Mouse (Mus musculus) MEL (cell line): ENCODE results near the gene Diras2. TPM values are rescaled to one million over a fixed set of nuclear protein-coding genes. Genes with fewer than 3 reads are reported as not detected.
A peak's percentile ranks its signal among the peaks of the same experiment; 100 is the strongest.

Experiments
- DNase-seq: peaks from one replicate; pipeline ENCODE4 v3.0.0; 2011; ENCODE audit warnings: low read depth, low spot score
- H3K27ac ChIP-seq: 2 replicates; pipeline ENCODE4 v1.5.1; 2012; ENCODE audit warnings: low read depth, mild to moderate bottlenecking, control low read depth, low read length, moderate library complexity; ENCODE audit not compliant: control insufficient read depth
- H3K27me3 ChIP-seq, 2 experiments: fragments of 150-350 bp in 1 of 2; sonication (generic) in 1 of 2; 2 replicates each; pipeline ENCODE4 v1.6.1; 2012; ENCODE audit warnings: low read length in 2 of 2, mild to moderate bottlenecking in 2 of 2, improper control_type of control experiment in 1 of 2, moderate library complexity in 1 of 2; ENCODE audit not compliant: insufficient read depth in 2 of 2, control insufficient read depth in 1 of 2
- H3K36me3 ChIP-seq, 2 experiments: 2 replicates each; pipeline ENCODE4 v1.6.1; 2012 to 2014; ENCODE audit warnings: low read length in 2 of 2, improper control_type of control experiment in 1 of 2, inconsistent platforms in 1 of 2, mild to moderate bottlenecking in 1 of 2; ENCODE audit not compliant: insufficient read depth in 2 of 2, control insufficient read depth in 1 of 2
- H3K4me1 ChIP-seq, 2 experiments: fragments of 150-350 bp in 1 of 2; sonication (generic) in 1 of 2; 2 replicates each; pipeline ENCODE4 v1.6.1; 2012; ENCODE audit warnings: low read length in 2 of 2, improper control_type of control experiment in 1 of 2, mild to moderate bottlenecking in 1 of 2; ENCODE audit not compliant: insufficient read depth in 2 of 2, control insufficient read depth in 1 of 2
- H3K4me3 ChIP-seq, 2 experiments: fragments of 150-350 bp in 1 of 2; sonication (generic) in 1 of 2; 2 replicates each; pipeline ENCODE4 v1.5.1; 2012; ENCODE audit warnings: low read depth in 2 of 2, low read length in 2 of 2, mild to moderate bottlenecking in 2 of 2, moderate library complexity in 2 of 2, control low read depth in 1 of 2, improper control_type of control experiment in 1 of 2; ENCODE audit not compliant: control insufficient read depth in 1 of 2, insufficient read depth in 1 of 2
- H3K79me2 ChIP-seq: 2 replicates; pipeline ENCODE4 v1.6.1; 2012; ENCODE audit warnings: mild to moderate bottlenecking, low read length, moderate library complexity; ENCODE audit not compliant: control insufficient read depth, poor library complexity, insufficient read depth
- H3K9ac ChIP-seq: 2 replicates; pipeline ENCODE4 v1.6.1; 2012; ENCODE audit warnings: low read depth, mild to moderate bottlenecking, control low read depth, low read length, moderate library complexity; ENCODE audit not compliant: control insufficient read depth, poor library complexity, severe bottlenecking
- H3K9me3 ChIP-seq: fragments of 150-350 bp; sonication (generic); replicated peaks from 2 replicates; pipeline ENCODE4 v1.6.1; 2012; ENCODE audit warnings: mild to moderate bottlenecking, low read length, improper control_type of control experiment, moderate library complexity; ENCODE audit not compliant: insufficient read depth
- CHD1 ChIP-seq: IDR thresholded peaks from 2 replicates; pipeline ENCODE4 v1.6.1; 2012; ENCODE audit warnings: low read depth, mild to moderate bottlenecking, inconsistent platforms, low read length, improper control_type of control experiment
- CHD2 ChIP-seq: IDR thresholded peaks from 2 replicates; pipeline ENCODE4 v1.6.1; 2011; ENCODE audit warnings: low read length, improper control_type of control experiment
- CTCF ChIP-seq, 3 experiments: IDR thresholded peaks in 2 of 3; conservative IDR thresholded peaks in 1 of 3; 2 replicates each; pipeline ENCODE4 v1.5.1; 2011 to 2012; ENCODE audit warnings: low read length in 3 of 3, low read depth in 2 of 3, mild to moderate bottlenecking in 2 of 3, improper control_type of control experiment in 1 of 3, inconsistent platforms in 1 of 3, mixed read lengths in 1 of 3, moderate library complexity in 1 of 3; ENCODE audit not compliant: control insufficient read depth in 1 of 3, insufficient read depth in 1 of 3, poor library complexity in 1 of 3, severe bottlenecking in 1 of 3
- E2F4 ChIP-seq: IDR thresholded peaks from 2 replicates; pipeline ENCODE4 v1.6.1; 2011; ENCODE audit warnings: low read depth, low read length, improper control_type of control experiment, borderline replicate concordance
- ELF1 ChIP-seq: IDR thresholded peaks from 2 replicates; pipeline ENCODE4 v1.6.1; 2014; ENCODE audit warnings: low read depth, mild to moderate bottlenecking, inconsistent platforms, low read length, improper control_type of control experiment, moderate library complexity
- GABPA ChIP-seq: IDR thresholded peaks from 2 replicates; pipeline ENCODE4 v1.6.1; 2012; ENCODE audit warnings: low read depth, mild to moderate bottlenecking, inconsistent platforms, low read length, improper control_type of control experiment, moderate library complexity
- GATA1 ChIP-seq: IDR thresholded peaks from 2 replicates; pipeline ENCODE4 v1.6.1; 2011; ENCODE audit warnings: low read depth, low read length, improper control_type of control experiment
- KAT2A ChIP-seq: conservative IDR thresholded peaks from 2 replicates; pipeline ENCODE4 v1.6.1; 2012; ENCODE audit warnings: low read depth, low read length, improper control_type of control experiment, inconsistent platforms
- MAZ ChIP-seq: IDR thresholded peaks from 2 replicates; pipeline ENCODE4 v1.6.1; 2012; ENCODE audit warnings: low read depth, mild to moderate bottlenecking, inconsistent platforms, low read length, improper control_type of control experiment
- MEF2A ChIP-seq: IDR thresholded peaks from 2 replicates; pipeline ENCODE4 v1.6.1; 2014; ENCODE audit warnings: low read depth, mild to moderate bottlenecking, inconsistent platforms, low read length, improper control_type of control experiment; ENCODE audit not compliant: poor library complexity, insufficient replicate concordance, severe bottlenecking; ENCODE audit errors: extremely low read depth
- MXI1 ChIP-seq: IDR thresholded peaks from 2 replicates; pipeline ENCODE4 v1.6.1; 2011; ENCODE audit warnings: mild to moderate bottlenecking, low read depth, low read length, improper control_type of control experiment
- MYC ChIP-seq: IDR thresholded peaks from 2 replicates; pipeline ENCODE4 v1.6.1; 2011; ENCODE audit warnings: low read depth, mild to moderate bottlenecking, low read length, improper control_type of control experiment, moderate library complexity
- POLR2A ChIP-seq, 2 experiments: IDR thresholded peaks; 2 replicates each; pipeline ENCODE4 v1.6.1; 2011 to 2012; ENCODE audit warnings: low read length in 2 of 2, mild to moderate bottlenecking in 2 of 2, control low read depth in 1 of 2, improper control_type of control experiment in 1 of 2, low read depth in 1 of 2, moderate library complexity in 1 of 2; ENCODE audit not compliant: control insufficient read depth in 1 of 2, insufficient read depth in 1 of 2, poor library complexity in 1 of 2
- POLR2AphosphoS2 ChIP-seq: IDR thresholded peaks from 2 replicates; pipeline ENCODE4 v1.6.1; 2011; ENCODE audit warnings: low read length, improper control_type of control experiment
- POLR2AphosphoS5 ChIP-seq: IDR thresholded peaks from 2 replicates; pipeline ENCODE4 v1.6.1; 2012; ENCODE audit warnings: low read depth, borderline replicate concordance, mild to moderate bottlenecking, inconsistent platforms, low read length, moderate library complexity, mixed read lengths
- RAD21 ChIP-seq: IDR thresholded peaks from 2 replicates; pipeline ENCODE4 v1.6.1; 2011; ENCODE audit warnings: mild to moderate bottlenecking, low read depth, low read length, improper control_type of control experiment
- SMC3 ChIP-seq: IDR thresholded peaks from 2 replicates; pipeline ENCODE4 v1.6.1; 2011; ENCODE audit warnings: low read depth, low read length, improper control_type of control experiment
- TAL1 ChIP-seq: IDR thresholded peaks from 2 replicates; pipeline ENCODE4 v1.6.1; 2012; ENCODE audit warnings: mild to moderate bottlenecking, inconsistent platforms, low read length, moderate library complexity, mixed read lengths
- TBP ChIP-seq: IDR thresholded peaks from 2 replicates; pipeline ENCODE4 v1.8.0; 2011; ENCODE audit warnings: low read depth, low read length, improper control_type of control experiment
- TCF12 ChIP-seq: IDR thresholded peaks from 2 replicates; pipeline ENCODE4 v1.6.1; 2014; ENCODE audit warnings: low read depth, mild to moderate bottlenecking, inconsistent platforms, low read length, improper control_type of control experiment, moderate library complexity
- UBTF ChIP-seq: IDR thresholded peaks from 2 replicates; pipeline ENCODE4 v1.6.1; 2012; ENCODE audit warnings: low read depth, mild to moderate bottlenecking, inconsistent platforms, low read length, improper control_type of control experiment, moderate library complexity, borderline replicate concordance; ENCODE audit not compliant: insufficient read depth
- USF1 ChIP-seq: IDR thresholded peaks from 2 replicates; pipeline ENCODE4 v1.6.1; 2014; ENCODE audit warnings: low read depth, mild to moderate bottlenecking, inconsistent platforms, low read length, improper control_type of control experiment, moderate library complexity
- USF2 ChIP-seq, 2 experiments: IDR thresholded peaks; 2 replicates each; pipeline ENCODE4 v1.6.1; 2011 to 2012; ENCODE audit warnings: improper control_type of control experiment in 2 of 2, low read length in 2 of 2, borderline replicate concordance in 1 of 2, inconsistent platforms in 1 of 2, low read depth in 1 of 2, mild to moderate bottlenecking in 1 of 2; ENCODE audit not compliant: insufficient read depth in 1 of 2
- ZC3H11A ChIP-seq: IDR thresholded peaks from 2 replicates; pipeline ENCODE4 v1.6.1; 2012; ENCODE audit warnings: low read depth, mild to moderate bottlenecking, inconsistent platforms, low read length, improper control_type of control experiment
- ZKSCAN1 ChIP-seq: IDR thresholded peaks from 2 replicates; pipeline ENCODE4 v1.6.1; 2012; ENCODE audit warnings: low read depth, mild to moderate bottlenecking, inconsistent platforms, low read length, improper control_type of control experiment, moderate library complexity
- ZMIZ1 ChIP-seq: IDR thresholded peaks from 2 replicates; pipeline ENCODE4 v1.6.1; 2012; ENCODE audit warnings: low read depth, mild to moderate bottlenecking, inconsistent platforms, low read length, improper control_type of control experiment, moderate library complexity
- ZNF384 ChIP-seq: IDR thresholded peaks from 2 replicates; pipeline ENCODE4 v1.6.1; 2012; ENCODE audit warnings: low read depth, mild to moderate bottlenecking, inconsistent platforms, low read length, improper control_type of control experiment
- polyA plus RNA-seq, 2 experiments: library from polyadenylated mRNA; stranded (reverse) in 1 of 2; unstranded in 1 of 2; fragments of >175 nt in 1 of 2; fragments of >200 nt in 1 of 2; gene quantifications; 2 replicates each; pipeline versions ENCODE4 v1.2.1 to v1.2.4; 2012; ENCODE audit warnings: low replicate concordance in 2 of 2, low read depth in 1 of 2; ENCODE audit not compliant: insufficient read length in 2 of 2, insufficient read depth in 1 of 2, missing spikeins in 1 of 2
- total RNA-seq: library from RNA; depleted of rRNA; stranded (reverse); fragments of 300-350 nt; gene quantifications from 2 replicates; pipeline ENCODE4 v1.2.3, GENCODE M21; 2012

Diras2 gene
- total and polyA plus RNA-seq, 3 experiments = not detected

GRCm38 (mm10) chr13:52535542-52535941 lies 4.5 kb upstream of the Diras2 start:
- H3K4me3 ChIP-seq = no peak overlapping the region
- peak; percentile 48 for DNase-seq
- H3K27me3 ChIP-seq = no peaks in the 10 kb centered on the region
- no peak overlapping the region for H3K27ac ChIP-seq
- no peaks in the 10 kb centered on the region for H3K36me3 ChIP-seq
- TF ChIP-seq POLR2AphosphoS2 (no peak), USF1 (no peak), GABPA (no peak), MEF2A (no peak), GATA1 (no peak), CHD2 (no peak), ZNF384 (no peak), SMC3 (peak; percentile 62), POLR2A (IDR thresholded peaks at IDR 0.05; ENCODE audit: control insufficient read depth in 1 of 2, insufficient read depth in 1 of 2, low read depth in 1 of 2, low read length in 2 of 2, poor library complexity in 1 of 2) (no peak), CHD1 (no peak), ZC3H11A (peak; percentile 31), ELF1 (no peak), POLR2AphosphoS5 (no peak), TBP (no peak), E2F4 (no peak), TAL1 (no peak), MAZ (no peak), CTCF (IDR thresholded peaks at IDR 0.05 in 2 of 3, conservative IDR thresholded peaks at IDR 0.05 in 1 of 3; ENCODE audit: control insufficient read depth in 1 of 3, insufficient read depth in 1 of 3, low read depth in 2 of 3, low read length in 3 of 3, poor library complexity in 1 of 3, severe bottlenecking in 1 of 3) (peak; percentile 59 to 71 (median 63)), MXI1 (no peak), RAD21 (peak; percentile 42), KAT2A (no peak)
- TF ChIP-seq, all 39 proteins: peak for 4
- Histone ChIP-seq H3K4me1 (no peaks in the 10 kb centered on the region), H3K9me3 (no peaks in the 10 kb centered on the region), H3K9ac (no peak overlapping the region), H3K79me2 (no peaks in the 10 kb centered on the region)

- DNase-seq = no peak
- Histone ChIP-seq H3K27me3 (no peaks in the 10 kb centered on the region), H3K79me2 (no peaks in the 10 kb centered on the region), H3K27ac (no peak overlapping the region), H3K4me3 (no peak overlapping the region), H3K4me1 (no peaks in the 10 kb centered on the region), H3K9ac (no peak overlapping the region), H3K36me3 (no peaks in the 10 kb centered on the region), H3K9me3 (no peaks in the 10 kb centered on the region)
- TF ChIP-seq MAZ (no peak), UBTF (no peak), USF2 (IDR thresholded peaks at IDR 0.05; ENCODE audit: borderline replicate concordance in 1 of 2, insufficient read depth in 1 of 2, low read depth in 1 of 2, low read length in 2 of 2) (no peak), MEF2A (no peak), MYC (no peak), TCF12 (no peak), CHD2 (no peak), ZKSCAN1 (no peak), CHD1 (no peak), ELF1 (no peak), ZNF384 (no peak), POLR2AphosphoS5 (no peak), ZMIZ1 (no peak)
Observed at GRCm38 (mm10) chr13:52533644-52534043, 2.6 kb upstream of the Diras2 start.
